Mouse (Mus musculus): ENCODE results near the gene Ankmy1.

Gene Ankmy1

GRCm38 (mm10) chr1:92902786-92903185 lies at the start of gene Ankmy1:
Gene Ankmy1, minus strand, starts transcription at chr1:92902906.
- peak; percentile 84 to 88 for DNase-seq

GRCm38 (mm10) chr1:92950607-92951006 lies 47.9 kb upstream of the Ankmy1 start, which contains the start of gene Gpr35:
Gene Gpr35, plus strand, starts transcription at chr1:92950865.
- no peak for DNase-seq

DNA sequence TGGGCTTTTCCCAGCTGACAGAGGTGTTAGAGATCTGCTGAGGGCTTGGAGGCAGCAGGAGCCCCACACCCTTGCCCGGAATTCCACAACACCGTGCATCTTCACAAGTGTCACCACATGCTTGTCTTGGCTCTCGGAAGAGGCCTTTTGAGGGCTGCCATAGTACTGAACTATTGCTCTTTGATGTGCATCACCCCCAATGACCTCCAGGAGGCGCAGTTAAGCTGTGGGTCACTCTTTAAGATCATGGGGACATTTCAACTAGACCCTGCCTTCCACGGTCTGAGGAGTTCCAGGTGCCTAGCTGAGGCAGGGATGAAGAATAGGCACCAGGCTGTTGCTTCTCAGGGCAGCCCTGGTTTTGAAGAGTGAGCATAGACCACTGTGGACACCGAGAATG lies 46.7 kb upstream of the Ankmy1 start:
- peak; percentile 46 to 57 for DNase-seq

DNA sequence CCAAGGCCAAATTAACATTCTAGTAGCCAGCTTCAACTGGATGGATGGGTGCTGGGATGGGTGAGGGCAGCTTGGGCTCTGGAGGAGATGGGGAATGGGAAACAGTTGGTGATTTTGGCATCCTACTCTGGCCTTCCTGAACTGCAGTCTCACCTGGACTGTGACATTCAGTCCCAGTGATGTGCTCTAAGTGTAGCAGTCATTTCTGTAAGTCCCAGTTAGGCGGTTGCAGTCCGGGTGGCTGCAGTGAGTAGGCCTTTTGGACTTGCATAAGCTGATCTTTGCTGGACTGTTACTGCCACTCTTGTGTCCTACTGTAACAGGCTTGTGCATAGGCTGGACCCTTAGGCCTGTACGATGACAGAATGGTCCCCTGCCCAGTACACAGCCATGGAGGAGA lies 45.3 kb upstream of the Ankmy1 start:
- DNase-seq, result no peak

DNA sequence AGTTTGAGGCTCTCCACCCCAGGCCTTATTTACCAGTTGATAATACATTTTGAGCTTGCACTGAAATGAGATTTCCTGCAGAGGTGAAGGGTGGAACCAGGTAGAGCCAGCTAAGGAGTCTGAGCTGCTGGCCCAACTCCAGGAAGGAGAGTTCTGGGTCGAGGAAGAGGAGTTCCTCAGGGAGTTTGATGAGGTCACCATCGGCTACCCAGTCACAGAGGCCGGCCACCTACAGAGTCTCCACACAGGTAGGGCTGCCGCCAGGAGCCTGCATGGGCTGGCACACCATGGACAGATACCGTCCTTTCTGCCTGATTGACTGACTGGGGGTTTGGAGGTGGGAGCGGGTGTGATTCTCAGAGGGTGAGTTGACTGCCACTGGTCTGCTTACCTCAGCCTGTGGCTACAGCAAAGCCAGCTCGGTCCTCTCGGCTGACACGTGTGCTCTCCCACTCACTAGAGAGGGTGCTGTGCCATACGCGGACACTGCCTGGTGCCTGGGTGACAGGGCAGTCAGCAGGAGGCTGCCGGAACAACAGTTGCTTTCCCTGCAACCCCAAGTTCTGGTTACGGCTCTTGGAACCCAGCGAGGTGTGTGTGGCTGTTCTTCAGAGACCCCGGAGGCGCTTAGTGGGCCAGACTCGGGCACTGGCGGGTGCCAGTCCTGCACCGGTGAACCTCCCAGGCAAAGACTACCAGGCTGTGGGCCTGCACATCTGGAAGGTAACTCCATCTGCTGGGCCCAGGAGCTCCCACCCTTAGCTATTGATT lies 40.7 kb upstream of the Ankmy1 start:
- DNase-seq, result no peak

DNA sequence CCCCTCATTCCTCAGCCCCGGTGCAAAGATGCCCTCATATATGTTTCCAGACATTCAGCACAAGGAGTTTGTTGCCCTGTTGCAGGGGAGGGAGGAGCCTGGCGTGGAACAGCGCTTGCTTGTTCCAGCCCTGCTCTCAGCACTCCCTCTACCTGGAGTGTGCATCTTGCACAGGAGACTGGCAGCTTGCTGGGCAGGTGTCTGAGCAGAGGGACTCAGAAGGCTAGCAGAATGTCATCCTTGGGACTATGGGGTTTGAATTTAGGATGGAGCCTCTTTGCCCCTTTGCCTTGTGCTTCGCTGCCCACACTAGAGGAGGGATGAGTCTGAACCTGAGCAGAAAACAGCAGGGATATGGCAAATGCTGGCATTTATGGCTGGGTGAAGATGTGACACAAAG lies 37.0 kb upstream of the Ankmy1 start:
- DNase-seq, result no peak

DNA sequence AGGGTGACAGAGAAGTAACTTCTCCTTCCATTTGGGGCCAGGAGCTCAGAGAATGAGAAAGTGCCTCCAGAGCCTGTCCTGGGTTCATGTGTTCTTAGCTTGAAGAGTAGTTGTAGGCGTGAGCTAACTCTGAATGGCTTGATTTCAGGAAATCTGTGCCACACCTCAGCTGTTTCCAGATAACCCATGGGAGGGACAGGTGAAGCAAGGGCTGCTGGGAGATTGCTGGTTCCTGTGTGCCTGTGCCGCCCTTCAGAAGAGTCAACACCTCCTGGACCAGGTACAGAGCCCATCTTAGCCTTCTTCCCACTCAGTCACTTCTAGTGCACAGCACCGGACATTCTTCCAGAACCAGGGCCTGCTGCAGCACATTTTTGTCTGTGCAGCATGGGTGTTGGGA lies 35.1 kb upstream of the Ankmy1 start:
- no peak for DNase-seq

GRCm38 (mm10) chr1:92936467-92936866 lies 33.8 kb upstream of the Ankmy1 start:
- DNase-seq, result no peak

GRCm38 (mm10) chr1:92935977-92936376 lies 33.3 kb upstream of the Ankmy1 start:
- DNase-seq, result no peak

DNA sequence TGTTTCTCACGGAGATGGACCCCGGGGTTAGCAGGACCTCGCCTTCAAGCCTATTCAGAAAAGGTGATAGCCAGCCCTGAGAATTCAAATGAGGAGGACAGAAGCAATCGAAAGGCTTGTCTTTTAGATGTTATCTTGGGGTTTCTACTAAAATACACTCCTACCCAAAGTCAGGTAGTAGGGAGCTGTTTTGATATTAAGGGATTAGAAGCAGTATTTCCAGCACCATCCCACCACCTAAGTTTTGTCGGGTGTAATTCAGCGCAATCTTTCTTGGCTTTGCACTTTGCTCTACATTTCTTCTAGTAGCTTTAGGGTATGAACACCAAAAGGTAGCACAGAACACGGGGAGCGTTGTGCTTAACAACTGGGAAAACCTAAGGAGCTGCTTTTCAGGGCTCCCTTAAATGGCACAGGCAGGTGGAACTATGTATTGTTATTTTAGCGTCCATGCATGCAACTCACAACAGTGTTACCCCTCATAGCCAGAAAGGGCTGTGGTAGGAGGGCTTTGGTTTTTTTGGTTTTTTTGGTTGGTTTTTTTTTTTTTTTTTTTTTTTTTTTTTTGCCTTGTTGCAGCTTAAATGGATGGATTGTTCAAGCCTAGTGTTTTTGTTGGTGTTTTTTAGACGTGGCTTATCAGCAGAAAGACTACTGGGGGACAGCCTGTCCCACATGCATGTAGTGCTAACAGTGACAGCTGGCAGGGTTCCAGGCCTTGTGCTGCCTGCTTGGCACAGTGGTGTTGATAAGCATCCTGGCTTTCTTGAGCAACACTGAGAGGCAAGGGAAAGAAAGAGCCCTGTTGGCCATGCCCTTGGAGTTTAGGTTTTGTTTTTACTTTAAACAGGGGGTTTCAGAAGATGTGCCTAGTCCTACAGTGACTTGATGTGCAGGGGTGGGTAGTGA lies 32.6 kb upstream of the Ankmy1 start:
- DNase-seq, result peak; percentile 65 to 70

GRCm38 (mm10) chr1:92934182-92934827 lies 31.6 kb upstream of the Ankmy1 start, which contains the start of gene Capn10:
Gene Capn10, plus strand, starts transcription at chr1:92934376.
- DNase-seq, result peak; percentile 92 to 95

DNA sequence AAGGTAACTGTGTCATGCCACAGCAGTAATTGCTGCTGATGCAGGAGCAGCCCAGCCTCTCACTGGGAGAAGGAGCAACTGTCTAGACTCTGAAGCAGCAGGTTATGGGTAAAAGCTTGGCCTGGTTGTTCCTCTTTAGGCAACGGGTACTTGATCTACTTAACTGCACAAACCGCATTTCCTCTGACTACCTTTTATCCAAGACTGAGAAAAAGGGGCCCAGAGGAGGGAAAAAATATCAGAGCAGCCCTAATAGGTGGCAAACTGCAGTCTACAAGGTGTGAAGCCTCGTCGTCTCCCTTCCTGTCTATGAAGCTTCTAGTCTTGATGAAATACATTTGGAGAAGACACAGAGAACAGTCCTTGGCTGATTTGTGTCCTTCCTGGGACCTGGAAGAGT lies 30.9 kb upstream of the Ankmy1 start:
- no peak for DNase-seq

DNA sequence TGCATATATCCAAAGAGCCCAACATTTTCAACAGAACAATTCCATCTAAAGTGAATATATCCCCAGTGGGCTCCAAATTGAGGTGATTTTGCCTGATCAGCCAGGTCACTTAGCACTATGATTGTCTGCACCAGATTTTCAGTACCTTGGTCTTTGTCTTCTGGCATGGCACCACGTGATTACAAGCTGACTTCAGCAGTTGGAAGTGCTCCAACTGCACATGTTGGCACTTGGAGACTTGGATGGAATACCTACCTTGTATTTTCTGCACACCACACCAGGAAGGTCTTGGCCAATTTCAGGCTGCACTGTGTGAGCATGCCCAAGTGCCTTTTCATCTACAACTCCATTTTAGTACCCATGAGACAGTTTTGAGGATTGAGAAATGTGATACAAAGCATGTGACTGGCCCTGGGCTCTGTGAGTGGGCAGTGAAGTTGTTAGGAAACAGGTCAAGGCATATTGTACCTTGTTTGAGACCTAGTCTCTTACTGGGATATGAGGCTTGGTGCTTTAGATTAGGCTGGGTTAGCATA lies 27.5 kb upstream of the Ankmy1 start:
- no peak for DNase-seq

DNA sequence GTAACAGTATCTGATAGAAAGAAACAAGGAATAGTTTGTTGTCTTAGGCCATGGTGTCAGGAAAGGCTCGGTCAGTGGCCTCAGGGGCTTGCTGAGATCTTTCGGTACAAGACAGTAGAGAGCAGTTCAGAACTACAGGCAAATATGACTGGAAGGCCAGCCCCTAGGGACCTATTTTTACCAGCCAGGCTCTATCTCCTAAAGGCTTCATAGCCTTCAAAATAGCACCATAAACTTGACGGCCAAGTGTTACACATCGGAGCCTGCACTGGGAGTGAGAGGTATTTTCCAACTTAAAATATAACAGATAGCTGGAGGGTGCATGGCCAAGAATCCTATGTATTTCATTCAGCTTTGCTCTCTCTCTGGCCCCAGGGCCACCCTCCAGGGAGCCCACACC lies 18.8 kb upstream of the Ankmy1 start:
- no peak for DNase-seq

- no peak for DNase-seq
These were observed 17.9 kb upstream of the Ankmy1 start for GRCm38 (mm10) chr1:92920474-92921200.

GRCm38 (mm10) chr1:92919775-92920174 lies 17.1 kb upstream of the Ankmy1 start:
- DNase-seq, result no peak

GRCm38 (mm10) chr1:92919151-92919550 lies 16.4 kb upstream of the Ankmy1 start:
- no peak for DNase-seq

GRCm38 (mm10) chr1:92916725-92917124 lies 14.0 kb upstream of the Ankmy1 start:
- no peak for DNase-seq

GRCm38 (mm10) chr1:92914993-92915392 lies 12.3 kb upstream of the Ankmy1 start:
- DNase-seq, result no peak

- DNase-seq, result no peak
These were observed 11.5 kb upstream of the Ankmy1 start for GRCm38 (mm10) chr1:92914239-92914638.

GRCm38 (mm10) chr1:92912286-92912685 lies 9.6 kb upstream of the Ankmy1 start:
- peak in 1 of 2 experiments; percentile 28 for DNase-seq

- DNase-seq, result no peak
These were observed 9.0 kb upstream of the Ankmy1 start for GRCm38 (mm10) chr1:92911721-92912138.
